Mouse (Mus musculus): ENCODE measurements at regions not wholly inside any gene's neighbourhood (a gene's known extent, or its start where the extent isn't known, plus 50 kb on each side); places are given as distances from the start of the nearest gene placed in this dataset.

DNA sequence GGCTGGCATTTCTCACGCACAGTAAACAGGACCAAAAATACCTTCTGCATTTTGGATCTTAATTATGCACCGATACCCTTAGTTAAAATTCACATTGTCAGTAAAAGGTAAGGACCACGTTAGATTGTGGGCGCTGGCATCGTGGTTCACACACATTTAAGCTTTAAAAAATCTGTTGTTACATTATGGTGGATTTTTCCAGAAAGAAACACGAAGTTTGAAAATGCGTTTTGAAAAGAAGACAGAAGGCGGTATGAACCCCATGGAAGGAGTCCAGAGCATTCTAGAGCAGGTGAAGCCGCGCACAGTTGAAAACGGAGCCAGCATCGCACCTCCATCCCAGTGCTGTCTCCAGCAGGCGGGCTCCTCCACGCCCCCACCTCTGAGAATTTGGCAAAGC lies 94.6 kb upstream of the Zfp64 start:
- Histone ChIP-seq H3K9me3 (replicated peaks) (no peaks in the 10 kb centered on the region), H3K27ac (no peak overlapping the region), H3K4me1 (no peaks in the 10 kb centered on the region), H3K27me3 (replicated peaks) (no peaks in the 10 kb centered on the region), H3K9ac (no peak overlapping the region), H3K4me3 (no peak overlapping the region), H3K36me3 (no peaks in the 10 kb centered on the region), H3K4me2 (no peak overlapping the region)
- 73% methylated on average over 14 of the region's 14 CpGs for WGBS (ENCODE audit: insufficient replicate concordance)
- ATAC-seq = no peak

DNA sequence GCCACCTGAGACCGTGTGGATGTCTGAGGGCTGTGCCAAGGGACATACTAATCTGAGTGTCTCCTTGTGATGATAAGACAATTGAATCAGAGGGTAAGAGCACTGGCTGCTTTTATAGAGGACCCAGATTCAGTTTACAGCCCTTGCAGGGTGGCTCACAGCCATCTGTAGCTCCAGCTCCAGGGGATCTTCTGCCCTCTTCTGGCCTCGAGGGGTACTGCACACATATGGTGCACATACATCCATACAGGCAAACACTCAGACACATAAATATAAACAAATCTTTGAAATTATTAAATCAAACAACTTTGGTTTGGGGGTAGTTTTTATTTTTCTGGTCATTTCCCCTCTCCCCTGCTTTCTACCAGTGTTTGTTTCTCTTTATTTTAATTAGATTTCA lies 86.4 kb upstream of the Zfp64 start:
- Histone ChIP-seq H3K36me3 (no peaks in the 10 kb centered on the region), H3K27ac (no peak overlapping the region), H3K9me3 (replicated peaks) (peaks cover 8% of the 10 kb centered on the region; the same call in 1 of the 2 replicates), H3K4me2 (no peak overlapping the region), H3K9ac (no peak overlapping the region), H3K27me3 (replicated peaks) (no peaks in the 10 kb centered on the region), H3K4me1 (no peaks in the 10 kb centered on the region), H3K4me3 (no peak overlapping the region)
- WGBS (ENCODE audit: insufficient replicate concordance) = 60% methylated on average over 2 of the region's 2 CpGs
- ATAC-seq = no peak

DNA sequence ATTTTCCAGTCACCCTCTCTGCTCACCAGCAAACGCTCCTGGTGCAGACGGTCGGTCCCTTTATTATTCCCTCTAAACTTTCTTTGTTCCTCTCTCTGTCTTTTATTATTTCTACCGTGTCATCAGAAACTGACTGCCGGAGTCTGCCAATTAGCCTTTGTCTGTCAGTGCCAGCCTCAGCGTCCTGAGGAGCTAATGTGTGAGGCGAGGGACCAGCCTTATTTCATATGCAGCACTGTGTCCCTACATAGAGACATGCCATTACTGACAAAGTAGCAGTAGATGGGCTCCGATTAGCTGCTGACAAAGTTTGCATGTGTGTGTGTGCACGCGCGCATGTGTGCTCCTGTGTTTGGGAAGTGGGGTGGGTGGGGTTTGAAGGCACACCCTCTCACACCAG lies 82.6 kb upstream of the Zfp64 start:
- Histone ChIP-seq H3K36me3 (no peaks in the 10 kb centered on the region), H3K9ac (no peak overlapping the region), H3K27me3 (replicated peaks) (peaks cover 7% of the 10 kb centered on the region; the same call in 1 of the 2 replicates), H3K4me1 (no peaks in the 10 kb centered on the region), H3K27ac (no peak overlapping the region), H3K4me3 (no peak overlapping the region), H3K4me2 (no peak overlapping the region), H3K9me3 (replicated peaks) (peaks cover 8% of the 10 kb centered on the region; the same call in 1 of the 2 replicates)
- no peak for ATAC-seq
- 78% methylated on average over 11 of the region's 11 CpGs for WGBS (ENCODE audit: insufficient replicate concordance)

DNA sequence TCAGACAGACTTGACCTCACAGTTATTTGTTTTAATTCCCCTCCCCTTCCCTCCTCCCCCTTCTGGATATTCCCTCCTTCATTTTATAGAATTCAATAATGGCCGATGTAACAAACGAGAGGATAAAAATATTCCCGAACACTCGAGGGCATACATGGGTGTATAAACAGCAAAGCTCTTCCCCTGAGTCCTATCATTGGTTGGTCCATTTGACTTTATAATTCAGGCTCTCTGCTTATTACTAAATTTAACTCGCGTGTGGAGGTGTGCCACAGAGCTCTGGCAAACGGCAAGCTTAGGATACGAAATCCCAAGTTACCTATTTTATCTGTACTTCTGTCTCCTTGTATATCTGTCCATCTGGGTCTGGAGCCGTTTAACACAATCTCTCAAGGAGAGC lies 82.1 kb upstream of the Zfp64 start:
- WGBS (ENCODE audit: insufficient replicate concordance) = 80% methylated on average over 9 of the region's 9 CpGs
- ATAC-seq = no peak
- H3K4me1 ChIP-seq = no peaks in the 10 kb centered on the region
- H3K36me3 ChIP-seq = no peaks in the 10 kb centered on the region
- no peak overlapping the region for H3K27ac ChIP-seq
- no peak overlapping the region for H3K4me2 ChIP-seq
- H3K4me3 ChIP-seq = no peak overlapping the region
- peaks cover 7% of the 10 kb centered on the region; the same call in 1 of the 2 replicates for H3K27me3 ChIP-seq (replicated peaks)
- H3K9me3 ChIP-seq (replicated peaks) = peaks cover 8% of the 10 kb centered on the region; the same call in 1 of the 2 replicates
- H3K9ac ChIP-seq = no peak overlapping the region

DNA sequence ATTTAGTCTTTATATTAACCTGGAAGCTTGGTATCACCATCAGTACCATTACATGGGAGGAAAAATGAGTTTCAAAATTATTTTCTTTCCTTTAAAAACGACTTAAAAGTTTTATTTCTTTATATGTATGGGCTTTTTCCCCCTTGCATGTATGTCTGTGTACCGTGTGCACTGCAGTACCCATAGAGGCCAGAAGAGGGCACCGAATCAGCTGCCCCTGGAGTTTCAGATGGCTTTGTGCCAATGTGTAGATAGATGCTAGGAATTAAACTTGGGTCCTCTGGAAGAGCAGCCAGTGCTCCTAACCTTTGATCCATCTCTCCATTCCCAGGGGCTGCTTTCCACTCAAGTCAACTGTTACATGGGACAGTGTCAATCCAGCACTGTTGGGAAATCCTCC lies 79.9 kb upstream of the Zfp64 start:
- no peak overlapping the region for H3K4me2 ChIP-seq
- no peaks in the 10 kb centered on the region for H3K36me3 ChIP-seq
- H3K9ac ChIP-seq = no peak overlapping the region
- no peak overlapping the region for H3K27ac ChIP-seq
- ATAC-seq = no peak
- H3K9me3 ChIP-seq (replicated peaks) = no peaks in the 10 kb centered on the region
- no peaks in the 10 kb centered on the region for H3K4me1 ChIP-seq
- H3K4me3 ChIP-seq = no peak overlapping the region
- H3K27me3 ChIP-seq (replicated peaks) = peaks cover 7% of the 10 kb centered on the region; the same call in 1 of the 2 replicates
- WGBS (ENCODE audit: insufficient replicate concordance) = 19% methylated on average over 3 of the region's 3 CpGs

DNA sequence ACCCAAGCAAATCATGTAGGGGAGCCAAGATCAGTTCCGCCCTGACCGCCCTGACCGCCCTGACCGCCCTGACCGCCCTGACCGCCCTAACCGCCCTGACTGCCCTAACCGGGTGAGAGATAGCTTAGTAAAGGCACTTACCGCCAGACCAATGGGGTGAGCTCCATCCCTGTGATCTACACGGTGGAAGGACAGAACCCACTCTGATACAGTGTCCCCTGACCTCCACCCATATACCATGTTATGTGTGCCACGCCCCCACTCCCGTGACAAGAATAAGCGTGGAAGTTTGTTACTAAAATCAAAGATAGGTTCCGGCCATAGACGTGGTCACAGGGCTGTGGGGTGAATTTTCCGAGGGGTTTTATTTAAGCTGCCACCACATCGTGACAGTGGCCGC lies 78.6 kb upstream of the Zfp64 start:
- H3K4me1 ChIP-seq = no peaks in the 10 kb centered on the region
- no peak overlapping the region for H3K4me3 ChIP-seq
- H3K9me3 ChIP-seq (replicated peaks) = 0 out of 2 replicates have a peak, but pooled peaks cover 5% of the 10 kb centered on the region
- WGBS (ENCODE audit: insufficient replicate concordance) = 38% methylated on average over 18 of the region's 18 CpGs
- no peak overlapping the region for H3K4me2 ChIP-seq
- no peak for ATAC-seq
- H3K27me3 ChIP-seq (replicated peaks) = peaks cover 7% of the 10 kb centered on the region; the same call in 1 of the 2 replicates
- no peak overlapping the region for H3K27ac ChIP-seq
- no peak overlapping the region for H3K9ac ChIP-seq
- H3K36me3 ChIP-seq = no peaks in the 10 kb centered on the region

DNA sequence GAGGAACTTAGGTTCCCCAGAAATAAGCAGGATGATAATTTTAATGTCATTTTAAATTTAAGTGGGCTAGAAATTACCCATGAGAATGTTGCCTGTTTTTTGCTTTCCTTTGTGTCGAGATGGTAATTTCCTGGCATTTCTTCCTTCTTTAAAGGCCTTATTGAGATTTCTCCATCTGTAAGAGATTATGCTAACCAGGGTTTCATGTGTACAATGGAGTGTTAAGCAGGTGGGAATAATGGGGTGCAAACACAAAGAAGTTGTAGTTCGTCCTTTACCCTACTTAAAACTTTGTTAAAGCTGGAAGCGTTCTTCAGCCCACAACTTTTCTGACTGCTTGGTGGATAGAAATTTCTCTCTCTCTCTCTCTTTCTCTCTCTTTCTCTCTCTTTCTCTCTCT lies 77.8 kb upstream of the Zfp64 start:
- H3K4me1 ChIP-seq = no peaks in the 10 kb centered on the region
- no peaks in the 10 kb centered on the region for H3K36me3 ChIP-seq
- peaks cover 7% of the 10 kb centered on the region; the same call in 1 of the 2 replicates for H3K27me3 ChIP-seq (replicated peaks)
- no peak overlapping the region for H3K4me2 ChIP-seq
- no peak overlapping the region for H3K27ac ChIP-seq
- H3K4me3 ChIP-seq = no peak overlapping the region
- 0 out of 2 replicates have a peak, but pooled peaks cover 5% of the 10 kb centered on the region for H3K9me3 ChIP-seq (replicated peaks)
- WGBS (ENCODE audit: insufficient replicate concordance) = 67% methylated on average over 3 of the region's 3 CpGs
- no peak overlapping the region for H3K9ac ChIP-seq
- ATAC-seq = no peak

DNA sequence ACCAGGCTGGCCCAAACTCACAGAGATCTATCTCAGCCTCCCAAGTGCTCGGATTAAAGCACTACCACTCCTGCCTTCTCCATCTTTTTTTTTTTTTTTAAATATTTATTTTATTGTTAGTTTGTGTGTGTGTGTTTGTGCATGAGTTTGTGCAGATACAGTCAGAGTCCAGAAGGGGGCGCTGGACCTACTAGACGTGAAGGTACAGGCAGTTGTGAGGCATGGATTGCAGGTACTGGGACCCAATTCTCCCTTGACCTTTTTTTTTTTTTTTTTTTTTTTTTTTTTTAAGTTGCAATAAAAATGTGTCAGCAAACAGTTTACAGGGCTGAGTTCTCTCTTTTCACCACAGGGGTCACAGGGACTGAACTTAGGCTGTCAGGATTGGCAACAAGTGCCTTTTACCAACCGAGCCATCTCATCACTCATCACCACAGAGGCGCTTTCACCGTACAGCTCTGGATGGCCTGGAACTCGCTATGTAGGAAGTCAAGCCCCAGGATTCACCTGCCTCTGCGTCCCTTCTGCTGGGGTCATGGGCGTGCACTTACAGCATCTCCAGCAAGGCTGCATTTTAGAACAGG lies 73.2 kb upstream of the Zfp64 start:
- H3K9me3 ChIP-seq (replicated peaks) = 0 out of 2 replicates have a peak, but pooled peaks cover 5% of the 10 kb centered on the region
- 63% methylated on average over 9 of the region's 9 CpGs for WGBS (ENCODE audit: insufficient replicate concordance)
- H3K4me1 ChIP-seq = no peaks in the 10 kb centered on the region
- no peak overlapping the region for H3K27ac ChIP-seq
- no peaks in the 10 kb centered on the region for H3K36me3 ChIP-seq
- H3K27me3 ChIP-seq (replicated peaks) = 0 out of 2 replicates have a peak, but pooled peaks cover under 1% of the 10 kb centered on the region
- ATAC-seq = no peak
- no peak overlapping the region for H3K4me2 ChIP-seq
- no peak overlapping the region for H3K4me3 ChIP-seq
- no peak overlapping the region for H3K9ac ChIP-seq

DNA sequence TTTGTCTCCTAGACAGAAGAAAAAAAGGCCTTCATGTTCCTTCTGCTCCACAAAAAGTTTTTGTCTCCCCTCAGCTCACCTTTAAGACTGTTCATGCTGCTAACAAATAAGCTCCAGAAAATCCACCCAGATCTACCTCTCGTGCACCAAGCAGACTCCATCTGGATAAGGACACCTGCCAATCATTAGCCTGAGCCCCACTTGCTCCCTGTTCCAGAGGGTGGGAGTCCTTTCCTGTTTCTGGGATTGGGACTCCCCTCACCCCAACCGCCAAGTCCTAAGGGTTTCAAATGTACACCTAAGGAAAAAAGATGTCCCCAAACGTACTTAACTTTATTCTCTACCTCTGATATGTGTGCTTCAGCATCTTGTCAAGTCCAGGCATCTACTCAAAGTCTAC lies 63.6 kb upstream of the Zfp64 start:
- Histone ChIP-seq H3K4me3 (no peak overlapping the region), H3K9me3 (replicated peaks) (peaks cover 5% of the 10 kb centered on the region; the same call in 1 of the 2 replicates), H3K27me3 (replicated peaks) (no peaks in the 10 kb centered on the region), H3K9ac (no peak overlapping the region), H3K4me2 (no peak overlapping the region), H3K27ac (no peak overlapping the region), H3K36me3 (no peaks in the 10 kb centered on the region), H3K4me1 (no peaks in the 10 kb centered on the region)
- 59% methylated on average over 3 of the region's 3 CpGs for WGBS (ENCODE audit: insufficient replicate concordance)
- no peak for ATAC-seq

DNA sequence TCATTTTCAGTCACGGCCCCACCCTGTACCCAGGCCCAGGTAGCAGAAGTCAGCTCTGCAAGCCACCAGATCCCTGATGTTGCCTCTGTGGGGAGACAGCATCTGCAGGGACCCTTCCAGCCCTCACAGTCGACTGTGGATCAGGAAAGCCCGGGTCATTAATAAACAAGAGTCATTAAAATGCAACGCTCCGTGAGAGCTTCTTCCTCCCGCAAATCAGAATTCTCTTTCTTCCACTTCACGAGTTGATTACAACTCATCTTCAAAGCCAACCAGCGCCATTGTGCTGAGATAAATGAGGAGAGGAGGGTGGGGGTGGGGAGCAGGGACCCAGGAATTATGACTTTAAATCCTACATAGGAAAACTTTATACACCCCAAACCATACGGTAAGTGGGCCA lies 54.9 kb upstream of the Zfp64 start:
- Histone ChIP-seq H3K9me3 (replicated peaks) (peaks cover 4% of the 10 kb centered on the region; the same call in 1 of the 2 replicates), H3K4me3 (no peak overlapping the region), H3K36me3 (no peaks in the 10 kb centered on the region), H3K27ac (no peak overlapping the region), H3K27me3 (replicated peaks) (0 out of 2 replicates have a peak, but pooled peaks cover 11% of the 10 kb centered on the region), H3K4me1 (no peaks in the 10 kb centered on the region), H3K9ac (no peak overlapping the region), H3K4me2 (no peak overlapping the region)
- WGBS (ENCODE audit: insufficient replicate concordance) = 68% methylated on average over 9 of the region's 9 CpGs
- ATAC-seq = no peak

DNA sequence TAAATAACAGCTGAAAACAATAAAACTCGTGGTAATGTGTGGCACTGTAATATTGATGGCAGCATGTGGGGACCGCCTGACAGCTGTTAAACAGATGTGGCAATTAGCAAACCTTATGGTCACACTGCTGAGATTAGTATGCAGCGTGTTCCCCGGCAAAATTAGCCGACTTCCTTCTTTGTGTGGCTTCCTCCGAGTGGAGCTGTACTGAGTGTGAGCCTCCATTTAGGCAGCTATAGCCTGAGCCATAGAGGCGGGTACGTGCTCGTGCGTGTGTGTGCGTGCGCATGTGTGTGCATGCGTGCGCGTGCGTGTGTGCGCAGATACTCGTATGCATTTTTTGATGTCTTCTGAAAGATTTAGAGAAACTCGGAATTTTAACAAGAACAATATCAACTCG lies 53.4 kb upstream of the Zfp64 start:
- H3K9me3 ChIP-seq (replicated peaks) = no peaks in the 10 kb centered on the region
- 0 out of 2 replicates have a peak, but pooled peaks cover 11% of the 10 kb centered on the region for H3K27me3 ChIP-seq (replicated peaks)
- H3K4me3 ChIP-seq = no peak overlapping the region
- no peak overlapping the region for H3K4me2 ChIP-seq
- no peak for ATAC-seq
- H3K9ac ChIP-seq = no peak overlapping the region
- H3K27ac ChIP-seq = no peak overlapping the region
- H3K4me1 ChIP-seq = no peaks in the 10 kb centered on the region
- 56% methylated on average over 20 of the region's 20 CpGs for WGBS (ENCODE audit: insufficient replicate concordance)
- no peaks in the 10 kb centered on the region for H3K36me3 ChIP-seq

DNA sequence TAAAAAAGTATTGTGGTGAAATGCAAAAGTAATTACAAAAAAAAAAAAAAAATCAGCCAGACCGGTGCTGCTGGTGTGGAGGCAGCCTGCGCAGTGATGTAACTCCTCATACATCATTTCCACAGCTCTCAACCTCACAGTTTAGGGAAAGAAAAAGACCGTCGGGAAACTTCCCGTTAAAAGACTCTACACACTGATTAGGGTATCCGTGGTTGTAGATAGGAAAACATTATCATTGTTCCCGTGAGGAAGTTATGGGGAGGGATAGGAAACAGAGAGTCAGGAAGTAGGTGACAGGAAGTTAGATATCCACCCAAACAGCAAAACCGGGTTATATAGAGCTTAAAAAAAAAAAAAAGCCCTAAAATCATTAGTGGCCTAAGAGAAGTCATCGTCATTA lies 52.9 kb upstream of the Zfp64 start:
- no peaks in the 10 kb centered on the region for H3K9me3 ChIP-seq (replicated peaks)
- no peak overlapping the region for H3K4me2 ChIP-seq
- WGBS (ENCODE audit: insufficient replicate concordance) = 12% methylated on average over 9 of the region's 9 CpGs
- 0 out of 2 replicates have a peak, but pooled peaks cover 11% of the 10 kb centered on the region for H3K27me3 ChIP-seq (replicated peaks)
- H3K27ac ChIP-seq = no peak overlapping the region
- H3K4me1 ChIP-seq = no peaks in the 10 kb centered on the region
- H3K9ac ChIP-seq = no peak overlapping the region
- no peak for ATAC-seq
- no peaks in the 10 kb centered on the region for H3K36me3 ChIP-seq
- no peak overlapping the region for H3K4me3 ChIP-seq

DNA sequence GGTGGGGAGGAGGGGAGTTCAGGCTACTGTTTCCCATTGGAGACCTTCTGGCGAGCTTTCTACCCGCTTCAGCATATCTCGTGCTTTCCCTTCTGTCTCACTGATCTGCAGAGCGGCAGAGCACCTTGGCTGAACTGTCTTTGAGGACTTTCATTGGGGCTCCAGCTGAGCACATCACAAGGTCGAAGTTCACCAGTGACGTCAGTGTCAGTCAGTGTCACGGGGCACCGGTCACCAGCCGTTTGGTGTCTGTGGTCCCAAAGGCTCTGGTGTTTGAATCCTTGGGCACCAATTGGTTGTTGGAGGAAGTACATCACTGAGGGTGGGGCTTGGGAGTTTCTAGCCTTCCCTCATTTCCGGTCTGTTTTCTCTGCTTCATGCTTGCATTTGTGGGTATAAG lies 51.2 kb upstream of the Zfp64 start:
- Histone ChIP-seq H3K4me1 (no peaks in the 10 kb centered on the region), H3K9ac (no peak overlapping the region), H3K36me3 (no peaks in the 10 kb centered on the region), H3K27me3 (replicated peaks) (0 out of 2 replicates have a peak, but pooled peaks cover 11% of the 10 kb centered on the region), H3K4me2 (no peak overlapping the region), H3K4me3 (no peak overlapping the region), H3K9me3 (replicated peaks) (no peaks in the 10 kb centered on the region), H3K27ac (no peak overlapping the region)
- WGBS (ENCODE audit: insufficient replicate concordance) = 78% methylated on average over 10 of the region's 10 CpGs
- no peak for ATAC-seq

Measured in liver, embryonic 12.5 days (tissue).